Mouse (Mus musculus) liver, embryonic 13.5 days (tissue): ENCODE measurements around the gene Rlbp1. TPM values are rescaled to one million over a fixed set of nuclear protein-coding genes. Genes with fewer than 3 reads are reported as not detected.

Experiments used
- ATAC-seq: fragments of 200-750 bp; cut with Nextera tagmentation; 2 replicates; pipeline ENCODE4 v1.8.0; 2017; ENCODE audit warnings: low read depth, mild to moderate bottlenecking, moderate number of reproducible peaks, moderate library complexity
- DNase-seq: peaks from one replicate; pipeline ENCODE4 v3.0.0; 2022
- H3K27ac ChIP-seq: fragments of 300-500 bp; sonication (generic); 2 replicates; pipeline ENCODE4 v1.5.1; 2015; ENCODE audit warnings: moderate library complexity, mild to moderate bottlenecking, inconsistent platforms
- H3K27me3 ChIP-seq: fragments of 300-500 bp; sonication (generic); 2 replicates; pipeline ENCODE4 v1.6.1; 2015; ENCODE audit warnings: mild to moderate bottlenecking, inconsistent platforms
- H3K36me3 ChIP-seq: fragments of 300-500 bp; sonication (generic); 2 replicates; pipeline ENCODE4 v1.6.1; 2015; ENCODE audit warnings: mild to moderate bottlenecking, inconsistent platforms
- H3K4me1 ChIP-seq: fragments of 300-500 bp; sonication (generic); replicated peaks from 2 replicates; pipeline ENCODE4 v1.6.1; 2015; ENCODE audit warnings: inconsistent platforms
- H3K4me2 ChIP-seq: fragments of 300-500 bp; sonication (generic); 2 replicates; pipeline ENCODE4 v1.6.1; 2015; ENCODE audit warnings: inconsistent platforms, mild to moderate bottlenecking, moderate library complexity
- H3K4me3 ChIP-seq: fragments of 300-500 bp; sonication (generic); replicated peaks from 2 replicates; pipeline ENCODE4 v1.5.1; 2015; ENCODE audit warnings: mild to moderate bottlenecking, inconsistent platforms
- H3K9ac ChIP-seq: fragments of 300-500 bp; sonication (generic); 2 replicates; pipeline ENCODE4 v1.6.1; 2015; ENCODE audit warnings: mild to moderate bottlenecking, inconsistent platforms
- H3K9me3 ChIP-seq: fragments of 300-500 bp; sonication (generic); replicated peaks from 2 replicates; pipeline ENCODE4 v1.6.1; 2016; ENCODE audit warnings: inconsistent platforms
- WGBS: fragments of 180-500 bp; shearing (Covaris S2); methylation state at CpG from one replicate; pipeline ENCODE4 v1.1.7; 2015; ENCODE audit not compliant: insufficient replicate concordance; 5-methylcytosine and 5-hydroxymethylcytosine counted together
- polyA plus RNA-seq: library from polyadenylated mRNA; unstranded; fragments of >200 nt; fragmentation: Nextera tagmentation; extraction: Ambion mirVana; gene quantifications from 2 replicates; pipeline ENCODE4 v1.2.1, GENCODE M21; 2015

The Rlbp1 gene
- polyA plus RNA-seq, 1 experiment from 2014 or later: 0.06 TPM

DNA sequence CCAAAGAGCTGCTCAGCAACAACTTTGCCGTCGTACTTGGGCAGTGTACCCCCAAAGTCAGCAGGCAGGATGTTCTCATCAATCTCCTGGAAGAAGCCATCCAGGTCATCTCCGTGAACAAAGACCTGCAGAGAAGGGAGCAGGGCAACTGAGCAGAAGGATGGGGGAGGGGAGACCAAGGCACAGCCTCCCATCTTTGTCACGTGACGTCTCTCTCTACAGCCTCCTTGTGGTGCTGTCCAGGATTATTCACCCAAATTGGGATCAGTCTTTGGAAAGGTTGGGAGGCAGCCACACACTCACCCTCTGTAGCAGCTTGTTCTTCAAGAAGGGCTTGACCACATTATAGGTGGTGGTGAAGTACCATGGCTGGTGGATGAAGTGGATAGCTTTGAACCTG lies 11.3 kb downstream of the Rlbp1 start:
- Histone ChIP-seq H3K9ac (no peak overlapping the region), H3K36me3 (no peaks in the 10 kb centered on the region), H3K4me2 (no peak overlapping the region), H3K4me3 (no peak overlapping the region), H3K27me3 (0 out of 2 replicates have a peak, but pooled peaks cover 11% of the 10 kb centered on the region), H3K4me1 (peaks cover 10% of the 10 kb centered on the region), H3K9me3 (no peaks in the 10 kb centered on the region), H3K27ac (no peak overlapping the region)
- DNase-seq: no peak
- 77% methylated on average over 5 of the region's 5 CpGs for WGBS
- ATAC-seq: no peak

DNA sequence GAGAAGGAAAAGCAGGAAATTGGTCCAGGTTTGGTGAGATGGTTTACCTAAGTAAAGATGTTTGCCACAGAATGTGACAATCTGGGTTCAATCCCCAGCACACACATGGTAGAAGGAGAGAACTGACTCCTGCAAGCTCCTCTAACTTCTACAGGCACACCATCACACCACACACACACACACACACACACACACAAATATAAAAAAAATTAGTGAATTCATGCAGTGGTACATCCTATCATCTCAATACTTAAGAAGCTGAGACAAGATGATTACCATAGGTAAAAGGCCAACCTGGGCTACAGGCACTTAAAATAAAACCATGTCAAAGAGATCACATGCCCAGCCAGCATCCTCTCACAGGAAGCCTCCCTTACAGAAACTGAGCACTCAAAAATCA lies 12.8 kb downstream of the Rlbp1 start:
- no peak for DNase-seq
- H3K9ac ChIP-seq: no peak overlapping the region

DNA sequence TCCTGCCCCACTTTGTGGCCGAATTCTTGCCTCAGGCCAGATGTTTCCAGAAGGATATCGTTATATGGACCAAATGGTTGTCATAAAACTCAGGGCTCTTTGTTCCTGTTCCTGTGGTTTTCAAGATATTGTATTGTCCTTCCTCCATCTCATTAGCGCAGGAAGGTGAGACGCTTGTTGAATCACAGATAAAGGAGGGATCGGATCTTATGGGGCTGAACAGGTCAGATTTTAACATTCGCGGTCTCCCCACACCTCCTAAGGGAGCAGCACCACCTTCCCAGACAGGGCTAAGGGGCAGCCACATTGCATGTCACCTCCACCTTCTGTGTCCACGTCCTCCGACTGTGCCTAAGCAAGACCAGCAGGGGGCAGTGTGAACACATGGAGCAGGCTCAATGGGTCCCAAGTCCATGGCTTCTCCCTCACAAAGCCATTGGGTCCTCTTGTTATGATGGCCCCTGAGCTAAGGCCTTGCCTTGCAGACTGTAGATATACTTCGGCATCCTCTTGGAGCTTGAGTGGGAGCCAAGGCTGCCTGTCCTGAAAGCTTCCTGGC lies 15.4 kb downstream of the Rlbp1 start:
- Histone ChIP-seq H3K9ac (no peak overlapping the region), H3K4me3 (no peak overlapping the region), H3K36me3 (no peaks in the 10 kb centered on the region), H3K27me3 (no peaks in the 10 kb centered on the region), H3K27ac (no peak overlapping the region), H3K9me3 (no peaks in the 10 kb centered on the region), H3K4me1 (peaks cover under 1% of the 10 kb centered on the region; the same call in 1 of the 2 replicates), H3K4me2 (no peak overlapping the region)
- ATAC-seq: peak; percentile 63; the same call in 1 of the 2 replicates
- peak; percentile 62 for DNase-seq
- WGBS: 11% methylated on average over 10 of the region's 10 CpGs

More for the DNA sequence above, 12.8 kb downstream of the Rlbp1 start:
- Histone ChIP-seq H3K27ac (no peak overlapping the region), H3K4me2 (no peak overlapping the region), H3K27me3 (no peaks in the 10 kb centered on the region), H3K4me3 (no peak overlapping the region), H3K9me3 (no peaks in the 10 kb centered on the region), H3K36me3 (no peaks in the 10 kb centered on the region), H3K4me1 (peaks cover 10% of the 10 kb centered on the region)
- ATAC-seq: no peak

DNA sequence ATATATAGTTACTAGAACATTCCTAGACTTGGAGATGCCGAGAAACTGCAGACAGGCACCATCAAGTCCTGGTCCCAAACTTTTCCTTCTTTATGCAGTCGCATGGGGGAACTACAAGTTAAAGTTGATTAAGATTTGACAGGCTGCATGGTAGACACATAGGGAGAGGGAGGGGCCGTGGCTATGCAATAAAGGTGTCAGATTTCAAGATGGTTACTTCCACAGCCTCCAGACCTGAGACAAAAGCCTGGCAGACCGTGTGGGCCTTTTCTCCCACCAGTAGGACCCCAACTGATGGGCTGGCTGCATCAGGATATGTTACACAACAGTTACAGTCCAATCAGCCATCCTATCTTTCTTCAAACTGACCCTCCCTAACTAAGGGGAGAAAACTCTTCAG lies 17.4 kb downstream of the Rlbp1 start:
- Histone ChIP-seq H3K4me1 (no peaks in the 10 kb centered on the region), H3K9me3 (no peaks in the 10 kb centered on the region), H3K27ac (no peak overlapping the region), H3K4me2 (no peak overlapping the region), H3K36me3 (peaks cover 3% of the 10 kb centered on the region; the same call in 1 of the 2 replicates), H3K4me3 (no peak overlapping the region), H3K9ac (no peak overlapping the region), H3K27me3 (no peaks in the 10 kb centered on the region)
- 32% methylated on average over 4 of the region's 4 CpGs for WGBS
- DNase-seq (no peak), ATAC-seq (no peak)

DNA sequence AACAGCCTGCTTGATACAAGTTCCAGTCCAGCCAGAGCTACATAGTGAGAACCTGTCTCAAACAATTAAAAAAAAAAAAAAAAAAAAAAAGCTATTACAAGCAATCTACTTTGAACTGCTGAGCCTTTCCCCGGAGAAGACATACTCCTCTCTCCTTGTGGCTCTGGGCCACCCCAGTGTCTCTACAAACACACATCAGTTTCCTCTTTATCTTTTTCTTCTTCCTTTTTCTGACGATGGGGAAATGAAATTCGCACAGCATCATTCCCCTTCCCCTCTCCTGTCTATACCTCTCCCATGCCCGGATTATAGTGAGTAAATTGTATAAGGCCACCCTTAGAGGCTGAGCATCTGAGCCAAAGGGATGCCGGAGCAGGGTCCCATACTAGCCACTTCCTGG lies 18.2 kb downstream of the Rlbp1 start:
- no peaks in the 10 kb centered on the region for H3K27me3 ChIP-seq
- no peaks in the 10 kb centered on the region for H3K9me3 ChIP-seq
- H3K9ac ChIP-seq: no peak overlapping the region
- peaks cover 3% of the 10 kb centered on the region; the same call in 1 of the 2 replicates for H3K36me3 ChIP-seq
- ATAC-seq (no peak), DNase-seq (no peak)
- H3K4me3 ChIP-seq: no peak overlapping the region
- no peak overlapping the region for H3K4me2 ChIP-seq
- peaks cover 3% of the 10 kb centered on the region; the same call in 1 of the 2 replicates for H3K4me1 ChIP-seq
- WGBS: 30% methylated on average over 5 of the region's 5 CpGs
- no peak overlapping the region for H3K27ac ChIP-seq

DNA sequence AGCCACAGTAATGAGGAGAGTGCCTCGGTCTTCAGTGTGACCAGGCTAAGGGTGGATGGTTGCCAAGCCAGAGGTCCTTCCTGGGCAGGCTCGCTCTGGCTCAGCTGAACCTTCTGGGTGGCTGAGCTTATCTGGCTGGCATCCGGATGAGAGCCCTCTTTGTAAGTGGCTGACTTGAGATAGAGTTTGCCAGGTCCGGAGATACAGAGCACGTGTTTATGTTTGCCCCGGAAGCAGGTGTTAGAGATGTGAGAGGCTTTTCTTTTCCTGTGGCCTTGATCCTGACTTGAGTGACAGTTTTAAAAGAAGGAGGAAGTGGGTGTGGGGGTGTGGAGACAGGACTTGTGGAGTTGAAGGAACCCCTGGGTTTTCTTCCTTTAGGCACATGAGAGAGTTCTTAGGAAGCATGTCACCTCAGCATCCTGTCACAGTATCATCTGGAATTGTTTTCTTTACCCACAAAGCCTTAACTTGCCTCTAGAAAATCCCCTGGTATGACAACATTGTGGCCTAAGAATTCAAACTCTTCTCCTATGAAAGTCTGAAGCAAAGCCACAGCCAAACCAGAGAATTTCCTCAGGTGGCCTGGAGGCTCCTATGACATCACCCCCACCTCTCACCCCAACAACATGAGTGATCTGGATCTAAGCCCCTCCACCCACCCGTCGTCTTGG lies 23.3 kb downstream of the Rlbp1 start:
- Histone ChIP-seq H3K36me3 (peaks cover 50% of the 10 kb centered on the region), H3K9ac (no peak overlapping the region), H3K27ac (no peak overlapping the region), H3K4me3 (no peak overlapping the region), H3K4me2 (no peak overlapping the region), H3K4me1 (peaks cover 34% of the 10 kb centered on the region), H3K27me3 (no peaks in the 10 kb centered on the region), H3K9me3 (no peaks in the 10 kb centered on the region)
- ATAC-seq (0 out of 2 replicates have a peak, but pooled peaks have one; percentile 12), DNase-seq (peak; percentile 6)
- WGBS: 17% methylated on average over 8 of the region's 8 CpGs

DNA sequence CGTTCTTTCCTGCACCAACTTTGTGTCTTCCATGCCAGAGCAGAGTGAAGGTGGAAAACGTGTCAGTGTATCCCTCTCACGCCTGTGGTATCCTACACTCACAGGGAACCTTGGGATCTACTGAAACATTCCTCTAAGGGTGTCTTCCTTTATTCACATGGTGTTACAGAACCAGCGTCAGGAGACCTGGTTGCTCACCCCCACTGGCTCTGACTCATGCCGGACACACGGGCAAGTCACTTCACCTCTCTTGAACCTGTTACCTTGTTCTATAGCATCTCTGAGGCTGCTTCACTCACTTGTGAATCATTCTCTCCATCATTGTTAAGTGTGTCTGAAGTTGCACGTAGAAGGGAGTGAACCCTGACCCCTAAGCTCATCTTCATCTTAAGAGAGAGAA lies 24.0 kb downstream of the Rlbp1 start:
- ATAC-seq (no peak), DNase-seq (no peak)
- H3K4me1 ChIP-seq: peaks cover 41% of the 10 kb centered on the region
- no peaks in the 10 kb centered on the region for H3K9me3 ChIP-seq
- no peak overlapping the region for H3K9ac ChIP-seq
- peaks cover 57% of the 10 kb centered on the region for H3K36me3 ChIP-seq
- no peak overlapping the region for H3K27ac ChIP-seq
- no peak overlapping the region for H3K4me2 ChIP-seq
- H3K4me3 ChIP-seq: no peak overlapping the region
- WGBS: 65% methylated on average over 7 of the region's 7 CpGs
- H3K27me3 ChIP-seq: no peaks in the 10 kb centered on the region

DNA sequence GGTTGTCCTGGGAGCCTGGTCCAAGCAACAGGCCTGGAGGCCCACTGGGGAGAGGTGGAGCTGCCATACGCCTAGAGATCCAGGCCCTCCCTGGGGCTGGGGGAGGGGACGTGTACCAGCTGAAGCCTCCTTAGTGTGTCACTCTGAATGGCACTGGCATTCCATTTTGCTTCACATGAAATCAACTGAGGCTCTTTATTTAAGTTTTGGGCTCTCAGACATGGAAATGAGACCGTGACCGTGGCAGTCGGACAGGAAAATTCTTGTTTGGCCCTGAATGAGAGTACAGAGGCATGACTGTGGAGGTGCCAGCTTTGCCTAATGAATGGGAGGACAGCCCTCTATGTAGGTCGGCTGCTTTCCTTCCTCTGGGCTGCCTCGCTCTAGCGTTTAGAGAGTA lies 24.6 kb downstream of the Rlbp1 start:
- Histone ChIP-seq H3K27ac (no peak overlapping the region), H3K9ac (no peak overlapping the region), H3K9me3 (no peaks in the 10 kb centered on the region), H3K27me3 (no peaks in the 10 kb centered on the region), H3K4me3 (no peak overlapping the region), H3K4me1 (peaks cover 47% of the 10 kb centered on the region), H3K4me2 (no peak overlapping the region), H3K36me3 (peaks cover 61% of the 10 kb centered on the region)
- ATAC-seq (no peak), DNase-seq (no peak)
- 76% methylated on average over 8 of the region's 8 CpGs for WGBS

DNA sequence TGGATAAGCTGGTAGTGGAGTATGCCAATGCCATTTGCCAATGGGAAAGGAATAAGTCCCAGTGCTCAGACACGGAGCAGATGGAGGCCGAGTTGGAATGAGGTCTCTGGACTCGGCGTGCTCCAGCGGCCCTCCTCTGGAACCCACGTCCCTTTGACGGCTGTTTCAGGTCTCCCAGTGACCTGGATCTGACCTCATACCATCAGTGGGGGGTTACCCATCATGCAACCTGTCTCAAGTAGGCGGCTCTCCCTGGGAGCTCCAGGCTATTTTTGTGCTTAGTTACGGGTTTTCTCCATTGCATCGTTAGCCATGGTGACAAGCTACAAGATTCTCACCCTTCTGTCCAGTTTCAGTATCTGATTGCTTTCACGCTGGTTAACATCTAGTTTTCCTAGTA lies 26.8 kb downstream of the Rlbp1 start:
- no peaks in the 10 kb centered on the region for H3K9me3 ChIP-seq
- 85% methylated on average over 11 of the region's 11 CpGs for WGBS
- DNase-seq (no peak), ATAC-seq (no peak)
- H3K4me2 ChIP-seq: no peak overlapping the region
- peaks cover 50% of the 10 kb centered on the region for H3K4me1 ChIP-seq
- no peak overlapping the region for H3K9ac ChIP-seq
- H3K27me3 ChIP-seq: no peaks in the 10 kb centered on the region
- H3K36me3 ChIP-seq: peaks cover 78% of the 10 kb centered on the region
- H3K27ac ChIP-seq: no peak overlapping the region
- H3K4me3 ChIP-seq: no peak overlapping the region

DNA sequence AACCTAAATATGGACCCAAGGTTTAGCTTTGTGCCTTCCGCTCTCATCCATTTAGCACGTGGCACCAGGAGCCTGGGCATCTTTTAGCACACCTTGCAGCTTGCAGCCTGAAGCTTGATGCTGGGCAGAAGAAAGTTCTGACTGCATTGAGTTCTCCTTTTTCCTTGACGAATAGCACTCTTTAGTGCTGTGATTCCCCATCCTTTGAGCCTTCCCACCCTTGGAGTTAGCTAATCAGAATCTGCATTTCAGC lies 27.7 kb downstream of the Rlbp1 start:
- ATAC-seq (no peak), DNase-seq (no peak)
- no peaks in the 10 kb centered on the region for H3K9me3 ChIP-seq
- peak overlapping the region; percentile 34 for H3K4me2 ChIP-seq
- H3K36me3 ChIP-seq: peaks cover 85% of the 10 kb centered on the region
- no peak overlapping the region for H3K4me3 ChIP-seq
- H3K9ac ChIP-seq: no peak overlapping the region
- H3K27me3 ChIP-seq: no peaks in the 10 kb centered on the region
- peaks cover 50% of the 10 kb centered on the region for H3K4me1 ChIP-seq
- 40% methylated on average over 3 of the region's 3 CpGs for WGBS
- no peak overlapping the region for H3K27ac ChIP-seq

DNA sequence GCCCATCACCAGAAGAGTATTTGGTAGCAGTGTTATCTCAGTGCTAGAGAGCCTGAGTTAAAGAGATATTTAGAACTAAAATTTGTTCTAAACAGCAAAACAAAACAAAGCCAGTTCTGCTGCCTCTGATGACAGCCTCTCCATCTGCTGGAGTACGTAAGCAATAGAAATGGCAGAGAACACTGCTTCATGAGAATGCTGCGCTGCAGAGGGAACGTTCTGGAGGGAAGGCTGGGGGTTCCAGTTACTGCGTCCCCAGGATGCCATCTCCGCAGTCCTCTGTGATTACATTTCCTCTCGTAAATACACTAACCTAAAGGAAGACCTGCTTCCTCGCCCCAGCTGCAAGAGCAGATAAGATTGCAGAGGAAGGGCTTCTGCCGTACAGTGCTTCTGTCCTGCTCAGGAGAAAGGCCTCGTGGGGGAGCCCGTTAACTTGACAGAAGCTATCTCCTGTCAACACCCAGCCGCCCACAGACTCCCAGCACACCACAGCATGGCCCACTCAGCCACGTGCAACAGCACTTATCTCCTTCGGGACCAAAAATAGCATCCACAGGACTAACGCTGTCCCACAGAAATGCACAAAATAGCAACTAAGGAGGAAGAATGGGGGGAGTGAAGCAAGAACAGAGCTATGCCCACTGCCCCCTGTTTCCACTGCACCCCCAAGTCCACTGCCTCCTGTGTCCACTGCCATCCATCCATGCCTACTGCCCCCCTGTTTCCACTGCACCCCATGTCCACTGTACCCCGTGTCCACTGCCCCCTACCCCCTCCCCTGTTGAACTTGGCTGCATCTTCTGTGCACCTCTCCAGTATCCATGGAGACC lies 28.3 kb downstream of the Rlbp1 start:
- peaks cover 46% of the 10 kb centered on the region for H3K4me1 ChIP-seq
- no peak overlapping the region for H3K4me3 ChIP-seq
- no peaks in the 10 kb centered on the region for H3K27me3 ChIP-seq
- peak overlapping the region; percentile 20; the same call in 1 of the 2 replicates for H3K27ac ChIP-seq
- whole genome bisulfite sequencing: 9% methylated on average over 15 of the region's 15 CpGs
- no peaks in the 10 kb centered on the region for H3K9me3 ChIP-seq
- peak; percentile 76 for DNase-seq
- peak; percentile 91 for ATAC-seq
- peaks cover 90% of the 10 kb centered on the region for H3K36me3 ChIP-seq
- no peak overlapping the region for H3K9ac ChIP-seq
- H3K4me2 ChIP-seq: peak overlapping the region; percentile 34
